Mouse (Mus musculus) spleen, adult 2 months (tissue): ENCODE results near the gene Gm10964. TPM values are rescaled to one million over a fixed set of nuclear protein-coding genes. Genes with fewer than 3 reads are reported as not detected.

ENCODE experiments used
- DNase-seq, 2 experiments: peaks; one replicate each; pipeline versions ENCODE4 v3.0.0 to v3.0.0-alpha.2; 2012 to 2021; ENCODE audit warnings: low spot score in 2 of 2, low read depth in 1 of 2
- H3K27ac ChIP-seq: fragments of 200-500 bp; 2 replicates; pipeline ENCODE4 v1.5.1; 2012; ENCODE audit warnings: low read length, inconsistent platforms; ENCODE audit not compliant: insufficient read depth
- H3K27me3 ChIP-seq: fragments of 200-500 bp; 2 replicates; pipeline ENCODE4 v1.6.1; 2012; ENCODE audit warnings: mild to moderate bottlenecking, moderate library complexity, low read length, inconsistent platforms; ENCODE audit not compliant: control insufficient read depth, insufficient read depth
- H3K36me3 ChIP-seq: fragments of 200-500 bp; 2 replicates; pipeline ENCODE4 v1.6.1; 2012; ENCODE audit warnings: mild to moderate bottlenecking, low read length, inconsistent platforms; ENCODE audit not compliant: control insufficient read depth, insufficient read depth
- H3K4me1 ChIP-seq: fragments of 200-500 bp; 2 replicates; pipeline ENCODE4 v1.6.1; 2011; ENCODE audit warnings: inconsistent platforms; ENCODE audit not compliant: control insufficient read depth, insufficient read depth, insufficient read length
- H3K4me3 ChIP-seq: fragments of 200-500 bp; 2 replicates; pipeline ENCODE4 v1.5.1; 2011; ENCODE audit warnings: mild to moderate bottlenecking, inconsistent platforms; ENCODE audit not compliant: insufficient read depth, insufficient read length; ENCODE audit errors: extremely low read depth
- CTCF ChIP-seq: fragments of 200-500 bp; IDR thresholded peaks from 2 replicates; pipeline ENCODE4 v1.5.1; 2011; ENCODE audit warnings: mild to moderate bottlenecking, inconsistent platforms; ENCODE audit not compliant: insufficient read depth, insufficient read length, insufficient replicate concordance; ENCODE audit errors: extremely low read depth
- POLR2A ChIP-seq: fragments of 200-500 bp; IDR thresholded peaks from 2 replicates; pipeline ENCODE4 v1.6.1; 2011; ENCODE audit warnings: low read depth, low read length, inconsistent platforms
- WGBS: fragments of 180-500 bp; shearing (Covaris S2); methylation state at CpG from one replicate; pipeline ENCODE4 v1.1.7; 2018; 5-methylcytosine and 5-hydroxymethylcytosine counted together
- polyA plus RNA-seq: library from polyadenylated mRNA; depleted of rRNA; stranded (reverse); fragments of >200 nt; gene quantifications from 2 replicates; pipeline ENCODE4 v1.2.3, GENCODE M21; 2012; rRNA removed

Gene Gm10964
- polyA plus RNA-seq, result not detected in 2 replicates

DNA sequence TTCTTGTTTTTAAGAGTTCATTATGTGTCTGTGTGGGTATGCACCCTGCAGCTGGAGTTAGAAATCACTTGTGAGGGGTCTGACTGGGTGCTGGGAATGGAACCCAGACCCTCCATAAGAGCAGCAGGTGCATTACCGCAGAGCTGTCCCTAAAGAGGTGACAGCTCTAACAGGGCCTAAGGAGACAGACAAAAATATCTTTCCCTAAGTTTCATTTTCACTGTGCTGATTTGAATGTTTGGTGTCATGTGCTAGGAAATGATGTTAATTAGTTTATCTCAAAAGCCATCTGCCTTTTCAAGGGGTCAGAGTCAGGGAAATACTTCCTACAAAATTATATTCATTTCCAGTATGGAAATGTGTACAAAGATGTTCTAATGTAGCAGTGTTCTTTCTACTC lies at the start of gene Gm10964:
Gene Gm10964 (plus strand): TSS at position 38 of the 400 bp plus-strand sequence.
- H3K4me1 ChIP-seq, result peaks cover 18% of the 10 kb centered on the region
- WGBS, result 65% methylated on average over 1 of the region's 1 CpGs
- DNase-seq, result no peak
- H3K36me3 ChIP-seq, result peaks cover 14% of the 10 kb centered on the region
- peak within 1 kb of the TSS; percentile 41 for H3K4me3 ChIP-seq
- H3K27ac ChIP-seq, result no peak within 1 kb of the TSS
- no peaks in the 10 kb centered on the region for H3K27me3 ChIP-seq
- no peak for TF ChIP-seq POLR2A
- no peak for TF ChIP-seq CTCF

DNA sequence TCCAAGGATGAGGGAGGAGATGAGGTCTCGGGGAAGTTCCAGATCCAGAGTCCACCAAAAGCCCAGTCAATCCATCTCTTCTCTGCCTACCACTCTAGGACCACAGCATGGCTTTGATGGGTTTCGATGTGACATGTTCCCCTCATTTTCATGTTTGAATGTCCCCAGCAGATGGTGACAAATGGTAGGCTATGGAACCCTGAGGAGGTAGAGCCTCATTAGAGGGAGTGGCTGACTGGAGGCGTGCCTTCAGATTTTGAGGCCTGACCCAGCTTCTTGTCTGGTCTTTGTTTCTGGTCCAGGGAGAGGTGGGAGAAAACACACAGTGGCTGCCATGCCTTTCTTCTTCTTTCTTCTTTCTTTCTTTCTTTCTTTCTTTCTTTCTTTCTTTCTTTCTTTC lies 48.7 kb upstream of the Gm10964 start:
- no peaks in the 10 kb centered on the region for H3K27me3 ChIP-seq
- H3K4me3 ChIP-seq, result no peak overlapping the region
- H3K4me1 ChIP-seq, result no peaks in the 10 kb centered on the region
- no peak for DNase-seq
- no peak overlapping the region for H3K27ac ChIP-seq
- TF ChIP-seq CTCF (no peak), POLR2A (no peak)
- WGBS, result 70% methylated on average over 3 of the region's 3 CpGs
- no peaks in the 10 kb centered on the region for H3K36me3 ChIP-seq

DNA sequence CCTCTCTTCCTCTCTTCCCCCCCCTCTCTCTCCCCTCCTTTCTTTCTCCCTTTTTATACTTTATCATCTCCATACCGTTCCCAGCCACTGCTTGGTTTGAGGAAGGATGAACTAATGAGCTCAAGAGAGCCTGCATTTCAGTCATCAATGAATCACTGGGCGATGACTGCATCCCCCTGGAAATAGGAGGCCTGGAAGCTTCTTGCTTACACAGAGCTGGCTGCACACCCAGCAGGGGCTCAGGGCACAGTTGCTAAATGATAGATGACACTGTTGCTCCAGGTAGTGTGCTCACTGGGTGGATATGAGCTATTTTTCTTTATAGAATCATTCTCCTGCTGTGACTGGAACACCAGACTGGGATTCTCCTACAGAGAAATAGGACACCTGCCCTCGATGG lies 43.6 kb upstream of the Gm10964 start:
- no peak overlapping the region for H3K4me3 ChIP-seq
- no peak overlapping the region for H3K27ac ChIP-seq
- no peaks in the 10 kb centered on the region for H3K4me1 ChIP-seq
- 70% methylated on average over 3 of the region's 3 CpGs for WGBS
- no peak for DNase-seq
- no peaks in the 10 kb centered on the region for H3K27me3 ChIP-seq
- TF ChIP-seq POLR2A (no peak), CTCF (no peak)
- H3K36me3 ChIP-seq, result no peaks in the 10 kb centered on the region

DNA sequence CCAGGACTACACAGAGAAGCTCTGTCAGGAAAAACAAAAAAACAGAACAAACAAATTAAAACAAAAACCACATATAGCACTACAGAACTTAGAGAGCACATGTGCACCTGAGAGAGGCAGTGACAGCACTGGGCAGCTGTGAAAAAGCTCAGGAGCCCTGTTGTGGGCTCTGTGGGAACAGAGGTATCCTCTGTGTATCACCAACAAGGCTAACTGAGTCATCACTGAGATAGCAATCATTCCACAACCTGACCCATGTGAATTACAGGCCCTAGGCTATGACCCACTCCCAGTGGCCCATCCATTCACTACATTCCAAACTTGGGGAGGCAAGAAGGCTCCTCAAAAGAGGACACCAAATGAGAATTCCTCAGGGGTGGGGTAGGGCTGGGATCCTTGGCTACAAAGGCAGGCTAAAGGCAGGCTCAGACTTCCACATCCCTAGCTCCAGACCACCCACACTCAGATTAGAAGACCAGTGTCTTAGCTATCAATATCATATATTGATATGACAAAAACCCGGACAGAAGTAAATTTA lies 42.7 kb upstream of the Gm10964 start:
- no peak overlapping the region for H3K4me3 ChIP-seq
- H3K36me3 ChIP-seq, result no peaks in the 10 kb centered on the region
- no peak overlapping the region for H3K27ac ChIP-seq
- WGBS, result 94% methylated on average over 1 of the region's 1 CpGs
- no peaks in the 10 kb centered on the region for H3K4me1 ChIP-seq
- DNase-seq, result no peak
- no peaks in the 10 kb centered on the region for H3K27me3 ChIP-seq
- no peak for TF ChIP-seq POLR2A
- TF ChIP-seq CTCF, result no peak

DNA sequence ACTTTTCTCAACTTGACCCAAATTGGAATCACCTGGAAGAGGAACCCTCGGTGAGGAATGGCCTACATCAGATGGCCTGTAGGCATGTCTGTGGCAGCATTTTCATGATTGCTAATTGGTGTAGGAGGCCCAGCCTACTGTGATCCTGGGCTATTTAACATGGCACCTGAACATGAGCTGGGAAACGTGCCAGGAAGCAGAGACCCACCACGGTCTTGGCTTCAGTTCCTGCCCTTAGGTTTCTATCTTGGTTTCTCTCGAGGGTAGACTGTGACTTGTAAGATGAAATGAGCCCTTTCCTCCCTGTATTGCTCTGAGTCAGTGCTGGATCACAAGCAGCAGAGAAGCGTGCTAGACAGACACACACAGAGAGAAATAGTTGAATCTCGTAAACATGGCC lies 34.5 kb upstream of the Gm10964 start:
- H3K27ac ChIP-seq, result no peak overlapping the region
- no peaks in the 10 kb centered on the region for H3K36me3 ChIP-seq
- H3K27me3 ChIP-seq, result no peaks in the 10 kb centered on the region
- 61% methylated on average over 6 of the region's 6 CpGs for WGBS
- no peaks in the 10 kb centered on the region for H3K4me1 ChIP-seq
- TF ChIP-seq CTCF (no peak), POLR2A (no peak)
- no peak for DNase-seq
- H3K4me3 ChIP-seq, result no peak overlapping the region

DNA sequence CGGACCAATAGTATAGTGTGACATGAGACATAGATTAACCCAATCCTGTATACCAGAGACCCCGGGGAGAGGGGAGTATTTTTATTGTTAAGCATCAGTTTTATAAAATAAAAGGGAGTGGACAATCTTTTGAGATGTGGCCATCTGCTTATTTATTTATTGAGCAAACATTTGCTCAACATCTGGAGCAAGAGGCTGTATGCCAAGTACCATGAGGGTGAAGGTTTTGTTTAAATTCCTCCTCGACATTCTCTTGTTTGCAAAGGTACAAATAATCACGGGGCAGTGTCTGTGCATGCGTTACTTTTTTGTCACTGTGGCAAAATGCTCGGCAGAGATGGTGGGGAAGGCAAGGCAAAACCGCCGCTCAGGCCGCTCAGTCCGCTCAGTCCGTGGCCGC lies 33.7 kb upstream of the Gm10964 start:
- H3K27ac ChIP-seq, result no peak overlapping the region
- DNase-seq, result no peak
- no peak overlapping the region for H3K4me3 ChIP-seq
- no peaks in the 10 kb centered on the region for H3K4me1 ChIP-seq
- no peaks in the 10 kb centered on the region for H3K27me3 ChIP-seq
- no peak for TF ChIP-seq CTCF
- TF ChIP-seq POLR2A, result no peak
- 91% methylated on average over 12 of the region's 12 CpGs for WGBS
- H3K36me3 ChIP-seq, result no peaks in the 10 kb centered on the region

DNA sequence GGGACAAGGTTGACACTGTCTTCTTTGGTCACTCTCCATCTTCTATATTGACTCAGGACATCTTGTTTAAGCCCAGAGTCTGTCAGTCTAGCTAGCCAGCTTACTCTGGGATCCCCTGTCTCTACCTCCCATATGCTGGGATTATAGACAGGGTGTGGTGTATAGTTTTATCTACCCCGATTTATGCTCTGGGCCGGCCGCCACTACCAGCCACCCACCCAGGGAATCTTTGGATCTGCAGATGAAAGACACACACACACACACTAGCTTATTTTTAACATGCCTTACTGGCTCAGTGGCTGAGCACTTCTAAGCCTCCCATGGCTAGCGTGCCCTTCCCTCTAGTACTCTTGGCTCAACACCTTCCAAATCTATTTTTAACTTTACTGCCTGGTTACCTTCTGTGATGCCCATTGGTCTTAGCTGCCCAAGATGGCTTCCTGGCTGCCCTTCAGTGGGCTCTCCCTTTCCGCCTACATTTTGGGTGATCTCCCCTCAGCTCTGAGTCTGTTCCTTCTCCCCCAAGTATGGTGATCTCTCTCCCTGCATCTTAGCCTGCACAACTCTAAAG lies 29.6 kb upstream of the Gm10964 start:
- Histone ChIP-seq H3K4me1 (peaks cover under 1% of the 10 kb centered on the region; the same call in 1 of the 2 replicates), H3K4me3 (no peak overlapping the region), H3K27ac (no peak overlapping the region), H3K36me3 (no peaks in the 10 kb centered on the region), H3K27me3 (no peaks in the 10 kb centered on the region)
- 86% methylated on average over 5 of the region's 5 CpGs for WGBS
- no peak for DNase-seq
- no peak for TF ChIP-seq CTCF
- TF ChIP-seq POLR2A, result no peak
